Mouse (Mus musculus): ENCODE measurements at regions not wholly inside any gene's neighbourhood (a gene's known extent, or its start where the extent isn't known, plus 50 kb on each side); places are given as distances from the start of the nearest gene placed in this dataset.

- TF ChIP-seq POLR2A (IDR thresholded peaks at IDR 0.05; ENCODE audit: low read depth, low read length) = no peak
- TF ChIP-seq CTCF (IDR thresholded peaks at IDR 0.05; ENCODE audit: extremely low read depth, insufficient read depth, insufficient read length, insufficient replicate concordance) = no peak
Measured at GRCm38 (mm10) chr15:88174326-88174725, 425.8 kb upstream of the Zdhhc25 start.

Data from spleen, adult 2 months (tissue).